Mouse (Mus musculus) bone marrow macrophage, adult 2 months (primary cell): Measurements from ENCODE around the gene Cep126.

Experiments
- CTCF ChIP-seq: IDR thresholded peaks from 2 replicates; pipeline ENCODE4 v1.5.1; 2012; ENCODE audit warnings: low read depth, mild to moderate bottlenecking, low read length, moderate library complexity
- POLR2A ChIP-seq: IDR thresholded peaks from 2 replicates; pipeline ENCODE4 v1.6.1; 2012; ENCODE audit warnings: mild to moderate bottlenecking, low read depth, low read length, borderline replicate concordance

DNA sequence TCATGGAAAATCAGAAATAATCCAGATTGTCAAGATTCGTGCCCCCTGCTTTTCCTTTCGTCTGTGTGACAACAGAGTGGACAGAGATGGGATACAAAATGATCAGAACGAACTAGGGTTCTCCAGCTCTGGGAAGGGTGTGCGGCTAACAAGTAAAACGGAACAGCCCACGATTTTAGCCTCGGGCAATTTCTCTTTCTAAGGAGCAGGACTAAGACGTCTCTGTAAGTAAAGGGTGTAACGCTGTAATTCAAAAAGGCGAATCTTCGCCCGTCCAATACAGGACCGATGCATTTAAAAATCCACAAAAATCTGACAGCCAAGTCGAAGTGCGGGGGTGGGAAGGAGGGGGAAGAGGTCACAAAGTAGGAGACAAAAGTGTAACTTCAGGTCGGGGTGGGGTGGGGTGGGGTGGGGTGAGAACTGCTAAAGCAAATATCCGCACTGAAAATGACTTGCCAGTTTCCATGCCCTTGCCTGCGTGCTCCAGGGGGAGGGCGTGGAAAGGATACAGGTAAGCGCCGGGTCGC, 443 bp downstream of the Cep126 start:
- TF ChIP-seq CTCF = no peak
- TF ChIP-seq POLR2A = no peak
